22 mouse cellular contexts compared by ENCODE assay signal in the genomic region with DNA sequence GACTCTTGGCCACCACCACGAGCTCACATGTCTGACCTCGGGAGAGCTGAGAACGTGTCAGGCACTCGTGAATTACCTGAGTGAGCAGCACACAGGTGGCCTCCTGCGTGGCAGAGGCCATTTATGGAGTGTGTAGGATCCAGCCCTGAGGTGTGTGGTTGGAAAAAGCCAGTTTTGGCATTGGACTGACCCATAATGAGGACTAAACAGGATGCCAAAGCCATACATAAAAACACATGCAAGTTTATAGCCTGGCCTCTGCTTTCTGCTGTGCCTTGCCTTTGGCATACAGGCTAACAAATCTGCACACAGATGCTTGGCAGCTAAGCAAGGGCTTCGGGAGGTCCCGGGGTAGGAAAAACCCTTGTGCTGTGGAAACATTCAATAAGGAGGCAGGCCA. TPM values are rescaled to one million over a fixed set of nuclear protein-coding genes. Genes with fewer than 3 reads are reported as not detected.
A peak's percentile ranks its signal among the peaks of the same experiment; 100 is the strongest.
DNase-seq lines count a peak whose midpoint lies in the region; ATAC-seq and TF ChIP-seq lines count a peak whose summit lies in the region.
"Had no signal": no experiment of that assay in that cellular context is flagged by ENCODE, and none has a peak within 500 bp of the region (broad histone marks: within the 10 kb centered on the region; RNA-seq: fewer than 3 reads in every experiment).

No protein-coding gene starts in this region.

- H3K4me2 ChIP-seq in kidney, embryonic 15.5 days = no peak overlapping the region
- no peak overlapping the region for H3K4me2 ChIP-seq in limb, embryonic 13.5 days (replicated peaks)
- no peak overlapping the region for H3K4me2 ChIP-seq in midbrain, embryonic 15.5 days
- H3K4me2 ChIP-seq: heart, embryonic 13.5 days had no signal

- no peaks in the 10 kb centered on the region for H3K27me3 ChIP-seq in kidney, embryonic 15.5 days
- H3K27me3 ChIP-seq in limb, embryonic 10.5 days (ENCODE audit: low read depth, poor library complexity, severe bottlenecking) = no peaks in the 10 kb centered on the region
- H3K27me3 ChIP-seq in limb, embryonic 13.5 days = no peaks in the 10 kb centered on the region
- H3K27me3 ChIP-seq in midbrain, embryonic 15.5 days (replicated peaks) = no peaks in the 10 kb centered on the region
- H3K27me3 ChIP-seq: heart, embryonic 13.5 days had no signal

- ATAC-seq in kidney, embryonic 15.5 days (replicated peaks; ENCODE audit: low FRiP score) = no peak
- ATAC-seq in limb, embryonic 13.5 days (ENCODE audit: low FRiP score, low read depth) = peak; percentile 80
- ATAC-seq in midbrain, embryonic 15.5 days (replicated peaks) = no peak
- ATAC-seq: activated CD4-positive, CD25-positive, alpha-beta regulatory T cell, adult 4 months; CD4-positive, CD25-positive, alpha-beta regulatory T cell, adult 4 months; forebrain, embryonic 14.5 days; hindbrain, embryonic 16.5 days had no signal

- H3K9ac ChIP-seq in kidney, embryonic 15.5 days = no peak overlapping the region
- no peak overlapping the region for H3K9ac ChIP-seq in limb, embryonic 13.5 days
- no peak overlapping the region for H3K9ac ChIP-seq in midbrain, embryonic 15.5 days
- H3K9ac ChIP-seq: heart, embryonic 13.5 days had no signal

- H3K9me3 ChIP-seq in kidney, embryonic 15.5 days (replicated peaks) = no peaks in the 10 kb centered on the region
- no peaks in the 10 kb centered on the region for H3K9me3 ChIP-seq in limb, embryonic 10.5 days (replicated peaks)
- H3K9me3 ChIP-seq in limb, embryonic 13.5 days = no peaks in the 10 kb centered on the region
- H3K9me3 ChIP-seq in midbrain, embryonic 15.5 days = no peaks in the 10 kb centered on the region
- H3K9me3 ChIP-seq: heart, embryonic 10.5 days had no signal

- no peak for TF ChIP-seq POLR2A in lung, adult 2 months (IDR thresholded peaks at IDR 0.05; ENCODE audit: borderline replicate concordance, extremely low read depth, low read depth, low read length)

- H3K36me3 ChIP-seq in kidney, embryonic 15.5 days = no peaks in the 10 kb centered on the region
- H3K36me3 ChIP-seq in limb, embryonic 10.5 days = no peaks in the 10 kb centered on the region
- H3K36me3 ChIP-seq in limb, embryonic 13.5 days = no peaks in the 10 kb centered on the region
- H3K36me3 ChIP-seq in midbrain, embryonic 15.5 days (replicated peaks) = no peaks in the 10 kb centered on the region
- H3K36me3 ChIP-seq: forebrain, embryonic 10.5 days; heart, embryonic 10.5 days; heart, embryonic 13.5 days had no signal

- DNase-seq in kidney, adult 11 months = peak; percentile 19
- no peak for DNase-seq in limb, embryonic 10.5 days (ENCODE audit: low spot score)
- no peak for DNase-seq in lung, adult 2 months
- DNase-seq: adrenal gland, adult 8-10 months; adrenal gland, postnatal 25 days; cerebellum, adult 18-20 months; cerebellum, adult 9-10 months; cerebellum, postnatal 14 days; gastrocnemius, postnatal 25 days; heart, adult 2 months; heart, postnatal 14 days; heart, postnatal 4 days had no signal

- 72% methylated on average over 7 of the region's 7 CpGs for WGBS in kidney, embryonic 15.5 days
- 78% methylated on average over 7 of the region's 7 CpGs for WGBS in limb, embryonic 10.5 days
- WGBS in limb, embryonic 13.5 days = 36% methylated on average over 7 of the region's 7 CpGs
- WGBS in midbrain, embryonic 15.5 days = 84% methylated on average over 7 of the region's 7 CpGs
- 71% methylated on average over 7 of the region's 7 CpGs for WGBS in lung, adult 2 months

- H3K4me3 ChIP-seq in kidney, embryonic 15.5 days (replicated peaks) = no peak overlapping the region
- no peak overlapping the region for H3K4me3 ChIP-seq in limb, embryonic 10.5 days
- H3K4me3 ChIP-seq in limb, embryonic 13.5 days = no peak overlapping the region
- H3K4me3 ChIP-seq in midbrain, embryonic 15.5 days = no peak overlapping the region
- H3K4me3 ChIP-seq in lung, adult 2 months (replicated peaks; ENCODE audit: extremely low read depth, low read depth, low read length) = no peak overlapping the region
- H3K4me3 ChIP-seq: forebrain, embryonic 10.5 days; heart, adult 2 months; heart, embryonic 10.5 days; heart, embryonic 13.5 days had no signal

- TF ChIP-seq CTCF in lung, adult 2 months (IDR thresholded peaks at IDR 0.05; ENCODE audit: insufficient read depth, low read length) = no peak

- no peak overlapping the region for H3K27ac ChIP-seq in kidney, embryonic 15.5 days
- 0 out of 2 replicates have a peak overlapping the region, but pooled peaks have one; percentile 21 for H3K27ac ChIP-seq in limb, embryonic 10.5 days
- peak overlapping the region; percentile 72 for H3K27ac ChIP-seq in limb, embryonic 13.5 days
- H3K27ac ChIP-seq in midbrain, embryonic 15.5 days = no peak overlapping the region
- H3K27ac ChIP-seq: forebrain, embryonic 10.5 days; heart, adult 2 months; heart, embryonic 10.5 days; heart, embryonic 13.5 days had no signal

- H3K4me1 ChIP-seq in kidney, embryonic 15.5 days = peaks cover 6% of the 10 kb centered on the region; the same call in 1 of the 2 replicates
- H3K4me1 ChIP-seq in limb, embryonic 10.5 days = peaks cover 13% of the 10 kb centered on the region
- H3K4me1 ChIP-seq in limb, embryonic 13.5 days = peaks cover 22% of the 10 kb centered on the region
- H3K4me1 ChIP-seq in midbrain, embryonic 15.5 days = no peaks in the 10 kb centered on the region
- H3K4me1 ChIP-seq in lung, adult 2 months (ENCODE audit: control insufficient read depth, insufficient read depth, low read length) = no peaks in the 10 kb centered on the region
- H3K4me1 ChIP-seq: forebrain, embryonic 10.5 days; heart, embryonic 13.5 days had no signal

RNA-seq across cellular contexts. Expression of gene Nrf1, which starts 38.6 kb away (rescaled TPM):
- polyA plus RNA-seq in kidney, embryonic 15.5 days (2015; fragmentation: Nextera tagmentation; extraction: Ambion mirVana) = 57.3 and 63.0 TPM in 2 replicates
- polyA plus RNA-seq in limb, embryonic 10.5 days (2016; fragmentation: Nextera tagmentation; extraction: Ambion mirVana) = 99.2 and 99.6 TPM in 2 replicates
- polyA plus RNA-seq in limb, embryonic 13.5 days (2015; fragmentation: Nextera tagmentation; extraction: Ambion mirVana) = 67.4 and 70.2 TPM in 2 replicates
- polyA plus RNA-seq in midbrain, embryonic 15.5 days (2015; fragmentation: Nextera tagmentation; extraction: Ambion mirVana) = 40.0 and 41.2 TPM in 2 replicates
- 27.3 and 31.9 TPM in 2 replicates for polyA plus RNA-seq in lung, adult 2 months (2012; rRNA removed)

Comparison
In these comparisons a context has a peak if more than half of its experiments do, and no peak if none do; other contexts are left out.
1. H3K27ac ChIP-seq: peak in limb, embryonic 10.5 days (single experiment) and limb, embryonic 13.5 days (single experiment); none in kidney, embryonic 15.5 days (single experiment) and midbrain, embryonic 15.5 days (single experiment).